Mouse (Mus musculus) MEL (cell line): Measurements from ENCODE around the gene Nop53. TPM values are rescaled to one million over a fixed set of nuclear protein-coding genes. Genes with fewer than 3 reads are reported as not detected.

Source experiments
- DNase-seq: peaks from one replicate; pipeline ENCODE4 v3.0.0; 2011; ENCODE audit warnings: low read depth, low spot score
- H3K27ac ChIP-seq: 2 replicates; pipeline ENCODE4 v1.5.1; 2012; ENCODE audit warnings: low read depth, mild to moderate bottlenecking, control low read depth, low read length, moderate library complexity; ENCODE audit not compliant: control insufficient read depth
- H3K27me3 ChIP-seq, 2 experiments: fragments of 150-350 bp in 1 of 2; sonication (generic) in 1 of 2; 2 replicates each; pipeline ENCODE4 v1.6.1; 2012; ENCODE audit warnings: low read length in 2 of 2, mild to moderate bottlenecking in 2 of 2, improper control_type of control experiment in 1 of 2, moderate library complexity in 1 of 2; ENCODE audit not compliant: insufficient read depth in 2 of 2, control insufficient read depth in 1 of 2
- H3K36me3 ChIP-seq, 2 experiments: 2 replicates each; pipeline ENCODE4 v1.6.1; 2012 to 2014; ENCODE audit warnings: low read length in 2 of 2, improper control_type of control experiment in 1 of 2, inconsistent platforms in 1 of 2, mild to moderate bottlenecking in 1 of 2; ENCODE audit not compliant: insufficient read depth in 2 of 2, control insufficient read depth in 1 of 2
- H3K4me1 ChIP-seq, 2 experiments: fragments of 150-350 bp in 1 of 2; sonication (generic) in 1 of 2; 2 replicates each; pipeline ENCODE4 v1.6.1; 2012; ENCODE audit warnings: low read length in 2 of 2, improper control_type of control experiment in 1 of 2, mild to moderate bottlenecking in 1 of 2; ENCODE audit not compliant: insufficient read depth in 2 of 2, control insufficient read depth in 1 of 2
- H3K4me3 ChIP-seq, 2 experiments: fragments of 150-350 bp in 1 of 2; sonication (generic) in 1 of 2; 2 replicates each; pipeline ENCODE4 v1.5.1; 2012; ENCODE audit warnings: low read depth in 2 of 2, low read length in 2 of 2, mild to moderate bottlenecking in 2 of 2, moderate library complexity in 2 of 2, control low read depth in 1 of 2, improper control_type of control experiment in 1 of 2; ENCODE audit not compliant: control insufficient read depth in 1 of 2, insufficient read depth in 1 of 2
- H3K79me2 ChIP-seq: 2 replicates; pipeline ENCODE4 v1.6.1; 2012; ENCODE audit warnings: mild to moderate bottlenecking, low read length, moderate library complexity; ENCODE audit not compliant: control insufficient read depth, poor library complexity, insufficient read depth
- H3K9ac ChIP-seq: 2 replicates; pipeline ENCODE4 v1.6.1; 2012; ENCODE audit warnings: low read depth, mild to moderate bottlenecking, control low read depth, low read length, moderate library complexity; ENCODE audit not compliant: control insufficient read depth, poor library complexity, severe bottlenecking
- H3K9me3 ChIP-seq: fragments of 150-350 bp; sonication (generic); replicated peaks from 2 replicates; pipeline ENCODE4 v1.6.1; 2012; ENCODE audit warnings: mild to moderate bottlenecking, low read length, improper control_type of control experiment, moderate library complexity; ENCODE audit not compliant: insufficient read depth
- CHD2 ChIP-seq: IDR thresholded peaks from 2 replicates; pipeline ENCODE4 v1.6.1; 2011; ENCODE audit warnings: low read length, improper control_type of control experiment
- CTCF ChIP-seq, 3 experiments: IDR thresholded peaks in 2 of 3; conservative IDR thresholded peaks in 1 of 3; 2 replicates each; pipeline ENCODE4 v1.5.1; 2011 to 2012; ENCODE audit warnings: low read length in 3 of 3, low read depth in 2 of 3, mild to moderate bottlenecking in 2 of 3, improper control_type of control experiment in 1 of 3, inconsistent platforms in 1 of 3, mixed read lengths in 1 of 3, moderate library complexity in 1 of 3; ENCODE audit not compliant: control insufficient read depth in 1 of 3, insufficient read depth in 1 of 3, poor library complexity in 1 of 3, severe bottlenecking in 1 of 3
- EP300 ChIP-seq, 2 experiments: IDR thresholded peaks; 2 replicates each; pipeline ENCODE4 v1.6.1; 2011; ENCODE audit warnings: improper control_type of control experiment in 2 of 2, low read length in 2 of 2, low read depth in 1 of 2, mild to moderate bottlenecking in 1 of 2
- GATA1 ChIP-seq: IDR thresholded peaks from 2 replicates; pipeline ENCODE4 v1.6.1; 2011; ENCODE audit warnings: low read depth, low read length, improper control_type of control experiment
- HCFC1 ChIP-seq: IDR thresholded peaks from 2 replicates; pipeline ENCODE4 v1.6.1; 2012; ENCODE audit warnings: low read depth, mild to moderate bottlenecking, inconsistent platforms, low read length, improper control_type of control experiment, moderate library complexity
- MAX ChIP-seq: IDR thresholded peaks from 2 replicates; pipeline ENCODE4 v1.6.1; 2011; ENCODE audit warnings: low read length, improper control_type of control experiment
- MEF2A ChIP-seq: IDR thresholded peaks from 2 replicates; pipeline ENCODE4 v1.6.1; 2014; ENCODE audit warnings: low read depth, mild to moderate bottlenecking, inconsistent platforms, low read length, improper control_type of control experiment; ENCODE audit not compliant: poor library complexity, insufficient replicate concordance, severe bottlenecking; ENCODE audit errors: extremely low read depth
- MXI1 ChIP-seq: IDR thresholded peaks from 2 replicates; pipeline ENCODE4 v1.6.1; 2011; ENCODE audit warnings: mild to moderate bottlenecking, low read depth, low read length, improper control_type of control experiment
- MYB ChIP-seq: IDR thresholded peaks from 2 replicates; pipeline ENCODE4 v1.6.1; 2011; ENCODE audit warnings: mild to moderate bottlenecking, low read depth, low read length, improper control_type of control experiment
- MYC ChIP-seq: IDR thresholded peaks from 2 replicates; pipeline ENCODE4 v1.6.1; 2011; ENCODE audit warnings: low read depth, mild to moderate bottlenecking, low read length, improper control_type of control experiment, moderate library complexity
- RAD21 ChIP-seq: IDR thresholded peaks from 2 replicates; pipeline ENCODE4 v1.6.1; 2011; ENCODE audit warnings: mild to moderate bottlenecking, low read depth, low read length, improper control_type of control experiment
- SIN3A ChIP-seq: IDR thresholded peaks from 2 replicates; pipeline ENCODE4 v1.6.1; 2012; ENCODE audit warnings: low read length, improper control_type of control experiment, inconsistent platforms
- SMC3 ChIP-seq: IDR thresholded peaks from 2 replicates; pipeline ENCODE4 v1.6.1; 2011; ENCODE audit warnings: low read depth, low read length, improper control_type of control experiment
- TBP ChIP-seq: IDR thresholded peaks from 2 replicates; pipeline ENCODE4 v1.8.0; 2011; ENCODE audit warnings: low read depth, low read length, improper control_type of control experiment
- USF1 ChIP-seq: IDR thresholded peaks from 2 replicates; pipeline ENCODE4 v1.6.1; 2014; ENCODE audit warnings: low read depth, mild to moderate bottlenecking, inconsistent platforms, low read length, improper control_type of control experiment, moderate library complexity
- ZC3H11A ChIP-seq: IDR thresholded peaks from 2 replicates; pipeline ENCODE4 v1.6.1; 2012; ENCODE audit warnings: low read depth, mild to moderate bottlenecking, inconsistent platforms, low read length, improper control_type of control experiment
- ZNF384 ChIP-seq: IDR thresholded peaks from 2 replicates; pipeline ENCODE4 v1.6.1; 2012; ENCODE audit warnings: low read depth, mild to moderate bottlenecking, inconsistent platforms, low read length, improper control_type of control experiment
- polyA plus RNA-seq, 2 experiments: library from polyadenylated mRNA; stranded (reverse) in 1 of 2; unstranded in 1 of 2; fragments of >175 nt in 1 of 2; fragments of >200 nt in 1 of 2; gene quantifications; 2 replicates each; pipeline versions ENCODE4 v1.2.1 to v1.2.4; 2012; ENCODE audit warnings: low replicate concordance in 2 of 2, low read depth in 1 of 2; ENCODE audit not compliant: insufficient read length in 2 of 2, insufficient read depth in 1 of 2, missing spikeins in 1 of 2
- total RNA-seq: library from RNA; depleted of rRNA; stranded (reverse); fragments of 300-350 nt; gene quantifications from 2 replicates; pipeline ENCODE4 v1.2.3, GENCODE M21; 2012

Gene Nop53
- total and polyA plus RNA-seq, 3 experiments: 359 to 482 TPM; not detected in 1

DNA sequence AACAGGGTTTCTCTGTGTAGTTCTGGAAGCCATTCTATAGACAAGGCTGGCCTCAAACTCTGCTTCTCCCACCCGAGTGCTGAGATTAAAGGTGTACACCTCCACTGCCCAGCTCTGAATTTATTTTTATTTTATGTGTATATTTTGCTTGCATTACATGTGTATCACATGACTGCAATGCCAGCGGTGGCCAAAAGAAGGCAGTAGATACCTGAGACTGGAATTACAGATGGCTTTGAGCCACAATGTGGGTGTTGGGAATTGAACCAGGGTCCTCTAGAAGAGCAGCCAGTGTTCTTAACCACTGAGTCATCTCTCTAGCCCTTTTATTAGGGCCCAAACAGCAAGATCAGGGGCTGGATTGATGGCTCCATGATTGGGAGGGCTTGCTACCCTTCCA is 15.3 kb downstream of the Nop53 start:
- H3K4me1 ChIP-seq: peaks cover 0 to 5% of the 10 kb centered on the region in 2 experiments; a peak in 2 of 4 replicates
- DNase-seq: peak; percentile 71
- H3K4me3 ChIP-seq: no peak overlapping the region
- H3K9me3 ChIP-seq: no peaks in the 10 kb centered on the region
- no peaks in the 10 kb centered on the region for H3K79me2 ChIP-seq
- no peaks in the 10 kb centered on the region for H3K27me3 ChIP-seq
- TF ChIP-seq HCFC1: no peak
- TF ChIP-seq RAD21: peak; percentile 73
- TF ChIP-seq SMC3: peak; percentile 50
- TF ChIP-seq MYB: no peak
- TF ChIP-seq CTCF (IDR thresholded peaks at IDR 0.05 in 2 of 3, conservative IDR thresholded peaks at IDR 0.05 in 1 of 3; ENCODE audit: control insufficient read depth in 1 of 3, insufficient read depth in 1 of 3, low read depth in 2 of 3, low read length in 3 of 3, poor library complexity in 1 of 3, severe bottlenecking in 1 of 3): peak; percentile 43 to 72 (median 61)
- peak; percentile 32; the same call in 1 of the 2 replicates for TF ChIP-seq ZC3H11A
- peak; percentile 82 for TF ChIP-seq USF1
- no peak overlapping the region for H3K27ac ChIP-seq
- peaks cover 0 to 2% of the 10 kb centered on the region in 2 experiments; a peak in 1 of 4 replicates for H3K36me3 ChIP-seq
- H3K9ac ChIP-seq: no peak overlapping the region

DNA sequence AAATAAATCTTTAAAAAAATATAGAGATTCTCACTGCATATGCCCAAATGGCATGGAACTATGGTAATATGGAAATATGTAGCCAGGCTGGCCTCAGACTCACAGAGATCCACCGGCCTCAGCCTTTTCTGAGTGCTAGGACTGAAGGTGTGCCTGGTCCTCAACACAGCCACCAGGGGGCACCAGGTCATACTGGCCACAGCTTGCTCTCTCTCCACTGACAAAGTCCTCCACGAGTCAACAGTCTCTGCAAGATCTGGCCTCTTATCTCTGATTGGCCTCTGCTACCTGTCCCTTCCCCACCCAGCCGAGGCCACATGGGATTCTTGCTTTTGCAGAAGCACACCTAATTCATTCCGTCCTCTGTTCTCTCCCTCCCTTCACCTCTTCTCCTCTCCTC is 16.0 kb downstream of the Nop53 start:
- TF ChIP-seq RAD21 (peak; percentile 65), MEF2A (no peak), MYB (no peak), CTCF (IDR thresholded peaks at IDR 0.05 in 2 of 3, conservative IDR thresholded peaks at IDR 0.05 in 1 of 3; ENCODE audit: control insufficient read depth in 1 of 3, insufficient read depth in 1 of 3, low read depth in 2 of 3, low read length in 3 of 3, poor library complexity in 1 of 3, severe bottlenecking in 1 of 3) (peak; percentile 81 to 92 (median 90)), TBP (no peak), MXI1 (peak; percentile 75), EP300 (IDR thresholded peaks at IDR 0.05; ENCODE audit: low read depth in 1 of 2, low read length in 2 of 2) (no peak), ZNF384 (no peak), MAX (0 out of 2 replicates have a peak, but pooled peaks have one; percentile 50), ZC3H11A (peak; percentile 69), MYC (0 out of 2 replicates have a peak, but pooled peaks have one; percentile 50), SMC3 (peak; percentile 91), GATA1 (0 out of 2 replicates have a peak, but pooled peaks have one; percentile 25), CHD2 (no peak), SIN3A (peak; percentile 45; the same call in 1 of the 2 replicates)
- no peak overlapping the region for H3K9ac ChIP-seq
- no peak overlapping the region for H3K27ac ChIP-seq
- H3K4me3 ChIP-seq: no peak overlapping the region
- DNase-seq: peak; percentile 87
- H3K36me3 ChIP-seq: peaks cover 0 to 2% of the 10 kb centered on the region in 2 experiments; a peak in 1 of 4 replicates
- no peaks in the 10 kb centered on the region for H3K9me3 ChIP-seq
- H3K4me1 ChIP-seq: peaks cover 0 to 5% of the 10 kb centered on the region in 2 experiments; a peak in 2 of 4 replicates
- no peaks in the 10 kb centered on the region for H3K79me2 ChIP-seq
- H3K27me3 ChIP-seq: no peaks in the 10 kb centered on the region
